Mouse (Mus musculus): ENCODE measurements around the gene Smap2.

DNA sequence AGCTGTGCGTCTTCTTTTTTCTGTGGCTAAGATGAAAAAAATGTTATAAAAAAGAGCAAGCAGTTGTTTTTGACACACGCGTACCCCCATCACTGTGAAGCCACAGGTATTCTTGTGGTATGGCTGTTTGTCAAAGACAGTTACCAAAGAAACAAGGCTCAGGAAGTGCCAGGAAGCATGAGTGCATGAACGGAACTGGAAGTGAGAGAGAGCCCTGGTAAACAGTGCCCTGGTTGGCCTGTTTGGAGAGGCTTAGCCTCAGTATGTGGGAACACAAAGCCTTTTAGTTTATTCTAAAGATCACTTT lies 41.7 kb downstream of the Smap2 start:
- TF ChIP-seq CTCF (IDR thresholded peaks at IDR 0.05; ENCODE audit: control insufficient read depth, insufficient read depth, low read length): no peak
- TF ChIP-seq POLR2A (IDR thresholded peaks at IDR 0.05; ENCODE audit: borderline replicate concordance, control insufficient read depth, low read depth, low read length): no peak

All from bone marrow, adult 2 months (tissue).